Mouse (Mus musculus): ENCODE data around the gene Chchd6.

The Chchd6 gene

DNA sequence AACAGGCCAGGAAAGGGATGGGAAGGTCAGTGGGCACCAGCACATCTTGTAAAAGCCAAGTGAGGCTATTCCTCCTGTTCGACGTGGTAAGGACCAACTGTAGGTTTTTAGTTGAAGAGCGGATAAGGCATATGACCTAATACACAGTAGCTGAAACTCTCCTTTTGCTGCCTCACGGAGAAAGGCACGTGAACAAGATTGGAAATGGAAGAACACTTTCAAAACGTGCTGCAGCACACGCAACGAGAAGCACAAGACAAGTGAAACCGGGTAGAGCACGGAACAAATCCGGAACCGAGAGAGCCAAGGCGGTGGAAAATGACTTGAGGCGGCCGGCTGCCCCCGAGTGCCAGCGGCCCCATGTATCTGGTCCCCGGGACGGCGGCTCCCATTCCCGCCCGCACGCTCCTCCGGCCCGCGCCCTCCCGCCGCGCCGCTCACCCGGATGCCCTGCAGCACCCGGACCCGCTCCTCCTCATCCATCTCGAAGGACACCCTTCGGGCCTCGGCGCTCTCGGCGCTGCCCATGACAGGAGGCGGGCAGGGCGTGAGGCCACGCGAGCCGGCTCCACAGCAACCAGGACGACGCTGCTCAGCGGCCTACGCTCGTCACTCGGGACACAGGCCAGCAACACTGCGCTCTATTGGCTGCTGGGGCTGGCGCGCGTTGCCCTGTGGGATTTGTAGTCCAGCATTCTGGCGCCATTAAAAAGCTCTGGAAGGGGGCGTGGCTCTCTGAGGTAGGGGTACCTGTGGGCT lies at the start of gene Chchd6:
Chchd6 (minus strand) TSS at position 635 of the 759 bp plus-strand sequence.
- DNase-seq (ENCODE audit: low read depth) = peak; percentile 99

DNA sequence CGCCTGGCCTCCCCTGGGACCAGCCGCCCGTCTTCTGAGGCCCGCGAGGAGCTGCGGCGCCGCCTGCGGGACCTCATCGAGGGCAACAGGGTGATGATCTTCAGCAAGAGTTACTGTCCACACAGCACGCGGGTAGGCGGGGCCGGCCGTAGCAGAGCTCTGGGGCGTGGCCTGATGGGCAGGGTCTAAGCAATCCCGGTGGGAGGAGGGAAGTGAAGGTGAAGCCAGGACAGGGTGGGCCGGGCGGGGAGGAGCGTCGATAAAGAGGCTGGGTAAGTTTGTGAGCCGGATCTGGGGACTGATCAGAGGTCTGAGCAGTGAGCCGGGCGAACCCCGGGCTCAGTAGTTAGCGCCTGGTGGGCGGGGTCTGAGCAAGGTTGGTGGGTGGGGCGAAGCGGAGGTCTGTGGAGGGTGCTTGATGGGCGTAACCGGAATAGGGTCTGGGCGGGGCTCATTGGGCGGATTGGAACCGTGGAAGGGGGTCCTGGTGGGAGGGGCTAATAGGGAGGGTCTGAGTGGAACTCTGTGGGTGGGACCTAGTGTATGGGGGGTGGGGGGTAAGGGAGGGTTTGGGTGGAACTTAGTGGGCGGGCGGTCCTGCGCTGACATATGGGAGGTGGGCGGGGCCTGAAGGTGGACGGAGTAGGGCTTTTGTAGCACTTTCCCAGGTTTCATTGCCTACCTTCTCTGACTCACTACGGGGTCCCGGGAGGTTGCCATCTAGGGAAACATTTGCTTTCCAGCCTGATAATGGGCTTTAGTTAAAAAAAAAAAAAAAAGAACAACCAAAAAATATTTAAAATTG lies 49.0 kb upstream of the Chchd6 start:
- peak; percentile 97 for DNase-seq (ENCODE audit: low read depth)

DNA sequence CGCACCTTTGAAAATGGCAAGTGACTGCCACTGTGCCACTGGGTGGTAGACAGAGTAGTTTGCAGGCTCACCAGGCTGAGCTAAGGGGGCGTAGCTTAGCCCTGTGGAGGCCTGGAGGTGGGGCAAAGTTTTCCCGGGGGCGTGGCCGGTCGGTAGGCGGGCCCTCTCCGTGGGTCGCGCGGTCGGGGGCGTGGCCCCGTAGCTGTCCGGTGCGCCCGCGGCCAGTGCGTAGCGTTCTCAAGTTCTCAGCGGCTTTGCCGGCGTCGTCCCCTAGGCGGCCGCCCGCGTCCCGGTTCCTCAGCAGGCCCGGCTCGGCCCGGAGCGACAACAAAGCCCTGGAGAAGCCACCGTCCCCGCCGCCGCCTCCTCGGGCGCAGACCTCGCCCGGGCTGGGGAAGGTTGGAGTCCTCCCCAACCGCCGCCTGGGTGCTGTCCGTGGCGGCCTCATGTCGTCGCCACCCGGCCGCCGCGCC lies 48.4 kb upstream of the Chchd6 start, which contains the start of gene Txnrd3:
Txnrd3 (plus strand) TSS at position 191 of the 473 bp plus-strand sequence.
- peak; percentile 97 for DNase-seq (ENCODE audit: low read depth)

DNA sequence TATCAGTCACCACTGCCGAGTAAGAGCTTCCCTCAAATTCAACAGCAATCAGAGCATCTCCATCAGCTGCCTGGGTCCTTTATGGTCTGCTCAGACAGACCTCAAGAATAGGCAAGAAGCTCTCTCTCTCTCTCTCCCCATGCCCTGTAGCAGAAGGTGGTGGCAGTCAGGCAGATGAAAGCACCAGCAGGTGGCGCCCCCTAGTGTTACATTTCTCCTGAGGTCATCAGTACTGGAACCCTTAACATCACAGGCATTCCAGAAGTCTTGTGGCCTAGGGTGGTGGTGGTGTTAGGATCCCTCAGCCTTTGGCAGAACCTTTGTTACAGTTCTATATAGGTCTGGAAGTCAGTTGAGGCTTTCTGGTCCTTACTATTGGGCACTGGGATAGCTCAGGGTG lies 43.6 kb upstream of the Chchd6 start:
- DNase-seq (ENCODE audit: low read depth) = peak; percentile 56

DNA sequence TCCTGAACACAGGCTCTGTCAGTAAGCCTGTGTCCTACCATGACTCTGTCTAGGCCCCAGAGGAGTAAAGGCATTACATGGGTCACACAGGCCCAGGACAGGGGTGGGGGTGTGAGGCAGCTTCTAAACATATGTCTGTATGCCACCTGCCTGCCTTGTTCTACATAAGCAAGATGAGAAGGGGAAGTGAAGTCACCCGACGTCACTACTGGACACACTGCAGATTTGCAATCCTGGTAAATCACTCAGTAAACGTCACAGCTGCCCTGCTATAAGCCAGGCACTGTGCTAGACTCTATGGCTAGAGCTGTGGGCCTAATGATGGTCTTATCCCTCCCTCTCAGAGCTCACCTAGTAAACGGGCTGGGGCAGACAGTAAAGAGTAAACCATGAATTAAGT lies 42.5 kb upstream of the Chchd6 start:
- DNase-seq (ENCODE audit: low read depth) = no peak

DNA sequence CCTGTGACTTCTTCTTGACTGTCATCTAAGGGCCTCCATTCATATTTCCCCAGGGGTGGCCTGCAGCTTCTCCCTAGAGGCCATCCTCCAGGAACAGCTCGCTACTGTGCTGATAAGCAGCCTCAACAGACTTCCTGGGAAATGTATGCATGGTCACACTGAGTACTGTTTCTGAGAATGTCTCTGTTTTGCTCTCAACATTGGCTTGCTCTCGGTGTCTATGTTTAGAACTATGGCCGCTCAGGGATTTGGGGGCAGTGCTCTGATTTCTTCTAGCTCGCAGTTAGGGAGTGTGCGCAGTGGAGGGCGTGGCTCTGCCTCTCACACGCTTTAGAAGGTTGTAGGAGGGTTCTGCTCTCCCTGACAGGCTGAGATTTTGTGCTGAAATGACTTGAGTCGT lies 38.9 kb upstream of the Chchd6 start:
- DNase-seq (ENCODE audit: low read depth) = no peak

DNA sequence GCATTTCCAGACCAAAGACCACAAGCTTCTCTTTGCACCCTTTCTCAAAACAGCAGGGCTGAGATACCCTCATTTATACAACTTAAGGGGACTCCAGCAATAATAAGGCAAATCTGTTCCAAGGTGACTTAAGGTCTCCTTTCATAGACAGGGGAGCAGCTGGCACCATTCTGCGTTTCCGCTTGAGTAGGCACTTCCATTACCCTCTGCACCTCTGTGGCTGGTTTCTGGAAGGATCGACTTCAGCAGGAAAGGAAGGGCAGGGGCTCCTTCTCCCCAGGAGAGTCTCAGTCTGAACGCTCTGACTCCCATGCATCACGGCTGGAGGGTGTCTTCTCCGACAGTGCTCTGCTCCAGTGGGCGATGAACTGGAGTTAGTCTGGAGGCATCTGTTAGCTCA lies 37.7 kb upstream of the Chchd6 start:
- DNase-seq (ENCODE audit: low read depth) = no peak

DNA sequence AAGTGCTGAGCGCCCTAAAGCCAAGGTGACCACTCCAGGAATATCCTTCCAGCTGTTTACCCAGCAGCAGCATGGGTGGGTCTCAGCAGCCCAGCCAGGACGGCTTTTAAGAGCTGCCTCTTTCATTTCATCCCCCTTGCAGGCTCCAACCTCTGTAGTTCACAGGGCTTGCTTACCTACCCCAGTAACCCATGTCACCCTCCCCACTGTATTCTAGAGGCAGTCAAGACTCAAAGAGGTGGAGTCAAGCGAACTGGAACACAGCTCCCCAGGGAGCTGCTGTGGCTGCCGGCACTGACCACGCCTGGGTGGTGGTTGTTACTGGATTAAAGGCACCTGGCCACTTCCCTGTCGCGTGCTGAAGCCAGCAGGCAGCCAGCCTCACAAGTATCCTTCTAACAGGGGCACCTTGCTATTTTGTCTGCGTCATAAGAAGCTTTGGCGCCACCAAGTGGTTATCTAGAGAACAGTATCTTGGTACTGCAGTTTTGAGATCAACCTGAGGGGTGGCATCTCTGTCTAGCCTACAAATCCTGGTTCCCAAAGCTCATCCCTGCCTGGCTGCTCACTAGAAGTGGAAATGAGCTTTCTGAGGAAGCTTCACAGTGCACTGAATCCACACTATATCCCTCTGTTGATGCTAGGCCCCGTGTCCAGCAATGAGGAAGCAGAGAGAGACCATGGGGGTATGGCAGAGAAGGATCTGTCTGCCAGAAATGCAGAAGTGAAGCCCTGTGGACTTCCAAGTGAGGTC lies 36.5 kb upstream of the Chchd6 start:
- peak; percentile 94 for DNase-seq (ENCODE audit: low read depth)

DNA sequence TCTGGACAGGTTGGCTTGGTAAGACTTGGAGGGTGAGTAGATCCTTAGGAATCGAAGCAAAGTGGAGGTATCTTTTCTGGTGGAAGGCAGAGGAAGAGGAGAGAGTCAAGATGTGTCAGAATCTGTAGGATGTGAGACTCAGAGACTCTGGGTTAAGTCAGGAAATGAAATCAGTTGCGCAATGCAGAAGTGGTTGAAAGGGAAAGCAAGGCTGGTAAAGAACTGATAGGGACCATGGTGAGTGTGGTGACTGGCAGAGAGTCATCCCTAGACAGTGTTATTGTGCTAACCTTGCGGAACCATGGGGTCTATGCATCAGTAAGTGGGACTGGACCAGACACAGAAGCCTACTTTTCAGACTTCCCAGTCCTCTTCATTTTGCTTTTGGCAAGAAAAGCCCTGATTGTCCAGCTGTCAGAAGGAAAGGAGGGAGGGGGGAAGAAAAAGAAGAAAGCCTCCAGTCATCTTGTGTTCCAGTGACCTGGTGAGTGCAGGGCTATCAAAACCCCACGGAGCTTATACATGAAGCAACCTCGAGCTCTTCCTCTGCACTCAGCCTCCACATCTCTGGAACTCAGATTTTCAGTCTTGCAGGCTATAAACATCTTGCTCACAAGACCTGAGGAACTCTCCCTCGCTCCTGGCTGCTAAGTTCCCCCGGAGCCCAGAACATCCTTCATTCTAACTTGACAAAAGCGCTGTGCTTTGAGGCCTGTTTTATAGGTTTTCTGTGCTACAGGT lies 32.8 kb upstream of the Chchd6 start:
- no peak for DNase-seq (ENCODE audit: low read depth)

DNA sequence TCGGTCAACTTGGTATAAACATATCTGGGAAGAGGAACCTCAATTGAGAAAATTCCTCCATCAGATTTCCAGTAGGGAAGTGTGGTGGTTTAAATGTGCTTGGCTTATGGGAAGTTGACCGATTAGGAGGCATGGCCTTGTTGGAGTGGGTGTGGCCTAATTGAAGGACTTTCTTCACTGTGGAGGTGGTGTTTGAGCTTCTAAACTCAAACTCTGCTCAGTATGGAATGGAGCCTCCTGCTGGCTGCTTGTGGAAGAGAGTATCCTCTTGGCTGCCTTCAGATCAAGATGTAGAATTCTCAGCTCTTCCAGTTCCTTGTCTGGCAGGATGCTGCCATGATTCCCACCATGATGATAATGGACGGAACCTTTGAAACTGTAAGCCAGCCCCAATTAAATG lies 27.2 kb upstream of the Chchd6 start:
- DNase-seq (ENCODE audit: low read depth) = peak; percentile 53

DNA sequence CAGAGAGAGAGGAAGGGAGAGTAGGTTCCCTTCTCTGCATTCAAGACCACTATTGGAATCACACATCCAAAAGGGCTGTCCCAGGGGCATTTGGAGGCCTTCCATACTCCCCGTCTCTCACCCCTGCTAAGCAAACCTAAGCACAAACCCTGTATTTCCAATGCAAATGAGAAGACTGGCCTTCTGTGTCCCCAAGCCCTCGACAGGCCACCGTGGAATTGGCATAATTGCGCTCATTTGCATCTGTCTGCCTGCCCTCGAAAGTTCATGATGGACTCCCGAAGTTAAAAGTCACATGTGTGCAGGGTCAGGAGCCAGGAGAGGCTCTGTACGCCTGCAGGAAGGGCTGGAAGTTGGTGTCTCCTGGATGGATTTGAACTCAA lies 19.9 kb upstream of the Chchd6 start:
- no peak for DNase-seq (ENCODE audit: low read depth)

DNA sequence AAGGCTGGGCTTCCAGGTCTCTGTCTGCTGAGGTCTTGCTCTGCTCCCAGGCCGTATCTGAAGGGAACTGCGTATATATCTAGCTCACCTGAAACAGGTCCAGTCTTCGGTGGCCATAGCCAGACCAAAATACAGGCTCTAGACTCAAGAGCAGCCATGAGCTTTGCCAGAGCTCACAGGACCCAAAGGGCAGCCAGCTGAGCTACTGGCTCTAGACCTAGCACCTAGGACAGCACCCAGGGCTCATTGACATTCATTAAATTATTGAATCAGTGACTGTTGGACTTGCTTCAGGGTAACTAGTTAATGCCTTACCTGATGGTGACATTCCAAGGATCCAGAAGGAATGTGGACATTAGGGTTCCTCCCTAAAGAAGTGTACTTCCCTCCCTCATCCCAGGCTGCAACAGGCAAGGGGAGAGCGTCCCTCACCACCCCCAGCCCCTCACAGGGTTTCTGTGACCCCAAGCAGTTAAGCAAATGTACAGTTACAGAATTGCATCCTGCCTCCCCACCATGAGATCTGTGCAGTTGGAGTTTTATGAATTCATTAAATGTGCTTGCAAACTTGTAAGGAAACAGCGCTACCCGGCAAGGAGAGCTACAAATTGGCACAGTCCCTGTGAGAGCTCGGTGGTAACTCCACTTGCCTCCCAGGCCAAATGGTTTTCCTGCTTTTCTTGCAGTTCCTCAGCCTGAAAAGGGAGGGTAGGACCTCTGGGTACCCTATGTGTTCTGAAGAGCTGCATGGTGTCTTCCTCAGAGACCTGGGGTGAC lies 19.3 kb upstream of the Chchd6 start:
- peak; percentile 51 for DNase-seq (ENCODE audit: low read depth)

DNA sequence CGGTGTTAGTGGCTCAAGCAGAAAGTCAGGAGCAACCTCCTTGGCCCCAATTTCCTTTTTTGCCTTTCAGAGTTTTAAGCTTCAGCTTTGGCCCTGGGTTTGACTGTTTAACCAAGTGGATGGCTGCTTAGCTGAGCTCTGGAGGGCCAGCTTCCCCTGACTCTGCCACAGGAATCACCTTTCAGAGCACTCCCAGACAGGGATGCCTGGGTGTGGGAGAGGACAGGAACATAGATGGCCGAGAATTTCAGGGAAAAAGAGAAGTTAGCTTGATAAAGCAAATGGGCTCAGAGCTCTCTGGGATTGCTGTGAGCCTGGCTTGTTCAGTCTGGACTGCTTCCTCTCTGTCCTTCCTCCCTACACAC lies 18.6 kb upstream of the Chchd6 start:
- DNase-seq (ENCODE audit: low read depth) = no peak

DNA sequence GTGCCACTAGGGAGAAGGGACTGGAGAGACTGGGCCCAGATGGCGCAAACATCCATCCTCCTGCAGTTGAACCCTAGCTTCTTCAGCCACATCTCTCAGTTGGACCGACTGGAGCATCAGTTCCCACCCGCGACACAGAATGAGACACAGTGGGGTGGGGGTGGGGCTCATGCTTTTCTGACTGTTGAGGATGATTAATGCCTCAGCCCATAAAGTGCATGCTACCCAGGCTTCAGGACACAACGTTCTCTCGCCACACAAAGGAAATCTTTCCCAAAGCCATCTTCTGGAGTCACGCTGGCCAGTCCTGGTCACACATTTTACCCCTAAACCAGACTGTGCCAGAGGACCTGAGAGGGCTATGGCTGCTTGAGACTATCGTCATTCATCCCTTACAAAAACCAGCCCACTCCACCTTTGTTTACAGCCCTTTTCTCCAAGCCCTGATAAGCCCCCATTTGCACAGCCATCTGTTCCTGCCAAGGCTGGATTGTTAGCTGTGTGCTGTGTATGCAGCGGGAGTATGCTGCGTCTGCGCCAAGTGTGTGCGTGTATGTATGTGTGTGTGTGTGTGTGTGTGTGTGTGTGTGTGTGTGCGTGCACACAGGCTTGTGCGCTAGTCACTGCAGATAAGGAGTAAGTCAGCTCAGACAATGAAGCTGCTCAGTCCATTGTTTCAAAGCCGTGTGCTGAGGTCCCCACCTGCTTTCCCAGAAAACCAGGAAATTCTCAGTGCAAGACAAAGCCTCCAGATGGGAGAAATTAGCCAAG lies 18.1 kb upstream of the Chchd6 start:
- peak; percentile 25 for DNase-seq (ENCODE audit: low read depth)

DNA sequence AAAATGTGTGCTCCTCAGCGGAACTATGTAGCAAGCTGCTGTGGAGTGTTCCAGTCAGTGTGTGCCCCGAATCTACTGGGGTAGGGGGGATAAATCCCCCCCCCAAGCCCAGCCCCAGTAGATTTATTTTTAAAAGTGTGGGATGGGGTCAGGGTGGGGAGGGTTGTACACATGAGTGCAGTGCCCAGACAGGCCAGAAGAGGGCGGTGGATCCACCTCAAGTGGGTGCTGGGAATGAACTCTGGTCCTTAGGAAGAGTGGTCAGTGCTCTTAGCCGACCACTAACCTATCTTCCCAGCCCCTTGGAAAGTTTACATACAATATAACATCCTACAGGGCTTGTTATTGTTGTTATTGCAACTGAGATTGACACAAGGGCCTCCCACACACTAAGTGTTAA lies 12.5 kb upstream of the Chchd6 start:
- DNase-seq (ENCODE audit: low read depth) = peak; percentile 21

DNA sequence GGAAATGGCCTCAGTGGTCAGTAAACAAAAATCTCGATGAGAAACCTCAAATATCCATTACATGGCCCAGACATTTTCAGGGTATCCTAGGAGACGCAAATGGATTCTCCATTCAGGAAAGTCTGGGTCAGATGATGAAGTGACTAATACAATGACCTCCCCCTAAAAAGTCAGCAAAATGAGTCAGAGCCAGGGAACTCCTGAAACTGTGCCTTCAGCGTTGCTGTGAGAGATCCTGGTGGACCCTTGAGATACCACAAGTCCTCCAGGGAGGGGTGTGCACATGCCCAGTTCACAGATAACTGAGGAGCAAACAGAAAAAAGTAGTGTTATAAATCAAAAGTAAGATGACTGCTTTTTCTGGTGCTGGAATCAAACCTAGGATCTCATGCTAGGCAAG lies 10.6 kb upstream of the Chchd6 start:
- no peak for DNase-seq (ENCODE audit: low read depth)

DNA sequence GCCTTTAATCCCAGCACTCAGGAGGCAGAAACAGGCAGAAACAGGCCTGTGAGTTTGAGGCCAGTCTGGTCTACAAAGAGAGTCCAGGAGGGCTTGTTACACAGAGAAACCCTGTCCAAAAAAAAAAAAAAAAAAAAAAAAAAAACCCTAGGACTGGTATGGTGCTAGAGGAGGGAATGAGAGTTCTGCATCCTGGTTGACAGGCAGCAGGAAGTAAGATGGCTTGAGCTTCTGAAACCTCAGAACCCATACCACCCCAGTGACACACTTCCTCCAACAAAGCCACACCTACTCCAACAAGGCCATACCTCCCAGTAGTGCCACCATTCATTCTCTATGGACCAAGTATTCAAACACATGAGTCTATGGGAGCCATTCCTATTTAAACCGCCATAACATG lies 1.1 kb upstream of the Chchd6 start:
- DNase-seq (ENCODE audit: low read depth) = no peak

DNA sequence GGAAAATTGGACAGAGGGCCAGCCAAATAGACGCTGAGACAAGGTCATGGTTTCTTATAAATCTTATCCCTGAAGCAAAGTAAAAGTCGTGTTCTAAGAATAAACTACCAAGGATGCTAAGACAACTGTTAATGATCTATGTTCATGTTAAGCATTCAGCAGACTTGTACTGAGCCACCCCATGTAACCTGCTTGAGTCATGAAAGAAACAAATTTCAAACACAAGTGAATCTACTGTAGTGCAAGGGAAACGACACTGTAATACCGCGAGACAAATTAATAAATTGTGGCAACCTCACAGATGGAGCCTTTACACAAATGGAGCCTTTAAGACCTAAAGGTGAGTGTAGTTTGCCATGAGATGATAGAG lies 310 bp upstream of the Chchd6 start:
- no peak for DNase-seq (ENCODE audit: low read depth)

DNA sequence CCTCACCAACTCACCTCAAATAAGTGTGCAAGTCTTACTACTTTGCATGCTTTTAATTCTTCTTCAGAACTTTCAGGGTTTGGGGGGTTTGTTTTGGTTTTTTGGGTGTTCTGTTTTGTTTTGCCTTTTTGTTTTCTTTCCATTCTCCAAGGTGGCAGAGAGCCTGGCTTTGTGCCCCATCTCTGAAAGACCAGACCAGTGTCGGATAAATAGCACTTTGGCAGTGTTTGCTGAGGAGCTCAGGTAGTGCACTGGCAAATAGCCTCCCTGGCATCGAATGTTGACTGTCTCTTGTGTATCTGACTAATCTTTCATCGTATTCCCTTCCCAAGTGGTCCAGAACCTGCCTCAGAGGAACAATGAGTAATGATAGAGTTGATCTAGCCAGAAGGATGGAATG lies 3.4 kb downstream of the Chchd6 start:
- DNase-seq (ENCODE audit: low read depth) = no peak

DNA sequence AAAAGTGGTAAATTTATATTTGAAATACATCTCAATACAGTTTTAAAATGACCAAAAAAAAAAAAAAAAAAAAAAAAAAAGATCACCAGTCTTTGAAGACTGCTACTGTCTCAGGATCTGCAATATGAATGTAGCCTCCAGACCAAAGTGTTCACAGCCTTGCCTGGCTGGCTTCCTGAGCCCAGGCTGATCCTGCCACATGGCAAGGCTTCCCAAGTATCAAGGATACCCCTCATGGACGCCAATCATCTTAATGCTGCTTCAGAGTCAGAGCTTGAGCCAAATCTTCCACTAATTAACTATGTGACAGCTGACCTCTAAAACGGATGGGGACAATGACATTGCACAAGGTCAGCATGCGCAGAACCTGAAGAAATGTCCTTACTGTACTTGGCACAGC lies 3.9 kb downstream of the Chchd6 start:
- no peak for DNase-seq (ENCODE audit: low read depth)

All from NIH3T3 (cell line).